Mouse (Mus musculus) heart, postnatal 0 days (tissue): ENCODE results near the gene Srpk3.

Experiments used
- CTCF ChIP-seq: IDR thresholded peaks from 2 replicates; pipeline ENCODE4 v1.5.1; 2016; ENCODE audit warnings: antibody characterized with exemption, control low read depth, low read depth
- EP300 ChIP-seq: IDR thresholded peaks from 2 replicates; pipeline ENCODE4 v1.6.1; 2016; ENCODE audit warnings: antibody characterized with exemption, low read depth

DNA sequence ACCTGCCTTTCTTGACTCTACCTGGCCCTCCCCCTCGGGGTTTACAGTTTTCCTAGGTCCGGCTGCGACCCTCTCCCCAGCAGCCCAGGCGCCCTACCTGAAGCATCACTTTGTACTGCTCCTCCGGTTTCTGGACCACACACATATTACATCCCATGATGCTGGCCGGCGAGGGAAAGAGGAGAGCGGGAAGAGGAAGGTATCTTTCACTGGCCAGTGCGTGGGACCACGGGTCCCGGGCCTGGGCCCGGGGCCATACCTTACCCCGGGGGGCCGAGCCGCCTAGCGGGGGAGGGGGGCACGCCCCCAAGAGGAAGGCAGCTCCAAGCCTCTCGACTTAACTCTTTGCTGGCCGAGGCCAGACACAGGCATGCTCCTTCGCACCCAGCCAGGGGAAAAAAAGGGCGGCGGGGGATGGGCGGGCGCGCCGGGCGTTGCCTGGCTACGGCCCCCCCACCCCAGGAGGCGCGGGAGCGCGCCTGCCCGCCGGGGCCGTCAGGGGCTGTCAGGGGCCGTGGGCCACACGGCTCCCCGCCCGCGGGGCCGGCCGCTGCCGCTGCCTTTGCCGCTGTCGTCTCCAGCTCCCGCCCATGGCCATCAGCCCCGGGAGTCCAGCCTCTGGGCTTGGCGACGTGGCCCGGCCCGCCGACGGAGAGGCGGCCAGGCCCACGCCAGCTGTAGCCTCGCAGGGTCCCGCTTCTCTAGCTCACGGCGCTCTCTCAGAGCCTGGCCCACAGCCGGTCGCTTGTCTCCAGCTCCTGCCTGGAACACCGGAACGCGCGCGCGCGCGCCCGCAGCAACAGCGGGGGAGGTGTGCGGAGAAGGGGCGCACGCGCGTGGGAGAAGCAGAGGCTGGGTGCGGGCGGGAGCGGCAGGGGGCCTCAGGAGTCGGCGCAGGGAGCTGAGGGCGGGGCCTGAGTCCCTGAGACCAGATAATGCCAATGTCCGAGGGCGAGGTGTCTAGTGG, 50.3 kb downstream of the Srpk3 start, which contains the start of gene Pdzd4:
- TF ChIP-seq CTCF (no peak), EP300 (no peak)
